Mouse (Mus musculus) C2C12 (cell line): Measurements from ENCODE around the gene Tktl2. TPM values are rescaled to one million over a fixed set of nuclear protein-coding genes. Genes with fewer than 3 reads are reported as not detected.

Experiments used
- H3K27me3 ChIP-seq: one replicate; pipeline ENCODE4 v1.6.1; 2011; ENCODE audit not compliant: control insufficient read depth, insufficient read depth, insufficient read length
- H3K36me3 ChIP-seq: one replicate; pipeline ENCODE4 v1.6.1; 2011; ENCODE audit not compliant: control insufficient read depth, insufficient read depth
- H3K4me3 ChIP-seq: one replicate; pipeline ENCODE4 v1.5.1; 2011; ENCODE audit warnings: mild to moderate bottlenecking, control low read depth; ENCODE audit not compliant: poor library complexity, insufficient read depth, severe bottlenecking
- H3K79me2 ChIP-seq: one replicate; pipeline ENCODE4 v1.6.1; 2011; ENCODE audit not compliant: control insufficient read depth, insufficient read depth
- H3K79me3 ChIP-seq: one replicate; pipeline ENCODE4 v1.6.1; 2011; ENCODE audit warnings: low read depth, control low read depth
- H3ac ChIP-seq: one replicate; pipeline ENCODE3; 2011; ENCODE audit warnings: low read depth; ENCODE audit not compliant: control insufficient read depth, insufficient read length
- CEBPB ChIP-seq: IDR thresholded peaks from one replicate; pipeline ENCODE4 v1.6.1; 2011; ENCODE audit warnings: low read depth, mild to moderate bottlenecking, control low read depth, moderate library complexity
- CTCF ChIP-seq: IDR thresholded peaks from one replicate; pipeline ENCODE4 v1.5.1; 2011; ENCODE audit not compliant: control insufficient read depth, insufficient read depth, insufficient read length
- FOSL1 ChIP-seq: IDR thresholded peaks from one replicate; pipeline ENCODE4 v1.8.0; 2011; ENCODE audit warnings: mild to moderate bottlenecking, low read length; ENCODE audit not compliant: poor library complexity, insufficient read depth, severe bottlenecking
- MAX ChIP-seq: IDR thresholded peaks from one replicate; pipeline ENCODE4 v1.6.1; 2011; ENCODE audit warnings: mild to moderate bottlenecking, control low read depth
- MYOD1 ChIP-seq: IDR thresholded peaks from one replicate; pipeline ENCODE4 v1.6.1; 2011; ENCODE audit warnings: low read depth; ENCODE audit not compliant: control insufficient read depth, insufficient read length
- MYOG ChIP-seq: IDR thresholded peaks from one replicate; pipeline ENCODE4 v1.6.1; 2011; ENCODE audit not compliant: control insufficient read depth, insufficient read length; ENCODE audit errors: extremely low read depth
- USF1 ChIP-seq: IDR thresholded peaks from one replicate; pipeline ENCODE4 v1.6.1; 2011; ENCODE audit warnings: low read depth, mild to moderate bottlenecking, control low read depth, moderate library complexity
- polyA plus RNA-seq: library from polyadenylated mRNA; unstranded; fragments of >200 nt; fragmentation: generic; extraction: Trizol; gene quantifications from one replicate; pipeline ENCODE4 v1.2.1, GENCODE M21; 2012; ENCODE audit warnings: missing spikeins

Tktl2 gene
- polyA plus RNA-seq, 1 experiment = not detected

GRCm38 (mm10) chr8:66494496-66494895 is 17.1 kb upstream of the Tktl2 start:
- no peak overlapping the region for H3K4me3 ChIP-seq
- H3K79me3 ChIP-seq = no peaks in the 10 kb centered on the region
- TF ChIP-seq MYOG = no peak
- TF ChIP-seq MAX = no peak
- TF ChIP-seq FOSL1 = no peak
- TF ChIP-seq CTCF = no peak
- TF ChIP-seq USF1 = no peak
- no peak for TF ChIP-seq CEBPB
- H3ac ChIP-seq = no peak overlapping the region
- no peaks in the 10 kb centered on the region for H3K36me3 ChIP-seq
- H3K79me2 ChIP-seq = no peaks in the 10 kb centered on the region
- H3K27me3 ChIP-seq = no peaks in the 10 kb centered on the region

GRCm38 (mm10) chr8:66495726-66496125 is 15.8 kb upstream of the Tktl2 start:
- TF ChIP-seq MYOG = no peak
- peak; percentile 76 for TF ChIP-seq CTCF

GRCm38 (mm10) chr8:66496998-66497577 is 14.5 kb upstream of the Tktl2 start:
- H3K79me3 ChIP-seq = no peaks in the 10 kb centered on the region
- TF ChIP-seq MAX = no peak
- no peak for TF ChIP-seq MYOG
- no peak for TF ChIP-seq USF1
- no peak for TF ChIP-seq FOSL1
- no peak for TF ChIP-seq CEBPB
- TF ChIP-seq MYOD1 = no peak
- no peak for TF ChIP-seq CTCF
- H3K36me3 ChIP-seq = no peaks in the 10 kb centered on the region
- H3K27me3 ChIP-seq = no peaks in the 10 kb centered on the region
- no peaks in the 10 kb centered on the region for H3K79me2 ChIP-seq
- no peak overlapping the region for H3ac ChIP-seq
- H3K4me3 ChIP-seq = no peak overlapping the region

More at GRCm38 (mm10) chr8:66495726-66496125, 15.8 kb upstream of the Tktl2 start:
- Histone ChIP-seq H3K79me2 (no peaks in the 10 kb centered on the region), H3K27me3 (no peaks in the 10 kb centered on the region), H3K79me3 (no peaks in the 10 kb centered on the region), H3K4me3 (no peak overlapping the region), H3K36me3 (no peaks in the 10 kb centered on the region), H3ac (no peak overlapping the region)

GRCm38 (mm10) chr8:66503381-66503780 is 8.2 kb upstream of the Tktl2 start:
- Histone ChIP-seq H3K79me3 (no peaks in the 10 kb centered on the region), H3K79me2 (no peaks in the 10 kb centered on the region), H3K36me3 (no peaks in the 10 kb centered on the region), H3K4me3 (no peak overlapping the region), H3K27me3 (no peaks in the 10 kb centered on the region), H3ac (no peak overlapping the region)
- TF ChIP-seq MYOD1 = no peak
- TF ChIP-seq MYOG = no peak
- TF ChIP-seq USF1 = no peak
- no peak for TF ChIP-seq CTCF
- TF ChIP-seq MAX = no peak

- H3K27me3 ChIP-seq = no peaks in the 10 kb centered on the region
- H3K4me3 ChIP-seq = no peak overlapping the region
- no peak overlapping the region for H3ac ChIP-seq
- H3K36me3 ChIP-seq = no peaks in the 10 kb centered on the region
- no peaks in the 10 kb centered on the region for H3K79me2 ChIP-seq
- no peak for TF ChIP-seq MAX
- no peak for TF ChIP-seq MYOD1
- no peak for TF ChIP-seq CEBPB
- TF ChIP-seq CTCF = no peak
- no peak for TF ChIP-seq MYOG
- no peak for TF ChIP-seq FOSL1
- TF ChIP-seq USF1 = no peak
- H3K79me3 ChIP-seq = no peaks in the 10 kb centered on the region
Observed at GRCm38 (mm10) chr8:66519149-66519548, 7.6 kb downstream of the Tktl2 start.

- Histone ChIP-seq H3K36me3 (no peaks in the 10 kb centered on the region), H3K79me3 (no peaks in the 10 kb centered on the region), H3ac (no peak overlapping the region), H3K27me3 (no peaks in the 10 kb centered on the region), H3K79me2 (no peaks in the 10 kb centered on the region), H3K4me3 (no peak overlapping the region)
- no peak for TF ChIP-seq MYOG
- TF ChIP-seq CEBPB = no peak
Observed at GRCm38 (mm10) chr8:66520576-66520975, 9.0 kb downstream of the Tktl2 start.
